Mouse (Mus musculus) cortical plate, adult 2 months (tissue): Measurements from ENCODE around the gene Gm3646. TPM values are rescaled to one million over a fixed set of nuclear protein-coding genes. Genes with fewer than 3 reads are reported as not detected.
A peak's percentile ranks its signal among the peaks of the same experiment; 100 is the strongest.

Experiments used
- H3K27ac ChIP-seq: fragments of 200-500 bp; 2 replicates; pipeline ENCODE4 v1.5.1; 2012; ENCODE audit warnings: low read length, control low read depth, inconsistent platforms; ENCODE audit not compliant: insufficient read depth
- H3K4me1 ChIP-seq: fragments of 200-500 bp; 2 replicates; pipeline ENCODE4 v1.6.1; 2011; ENCODE audit warnings: low read length; ENCODE audit not compliant: control insufficient read depth, insufficient read depth
- H3K4me3 ChIP-seq: fragments of 200-500 bp; 2 replicates; pipeline ENCODE4 v1.5.1; 2011; ENCODE audit warnings: mild to moderate bottlenecking, low read length, control low read depth; ENCODE audit not compliant: insufficient read depth
- CTCF ChIP-seq: fragments of 200-500 bp; IDR thresholded peaks from 2 replicates; pipeline ENCODE4 v1.5.1; 2011; ENCODE audit warnings: mild to moderate bottlenecking, control low read depth, low read length; ENCODE audit not compliant: insufficient read depth; ENCODE audit errors: extremely low read depth
- POLR2A ChIP-seq: fragments of 200-500 bp; IDR thresholded peaks from 2 replicates; pipeline ENCODE4 v1.6.1; 2011; ENCODE audit warnings: mild to moderate bottlenecking, low read length, control low read depth; ENCODE audit not compliant: insufficient read depth; ENCODE audit errors: extremely low read depth
- polyA plus RNA-seq: library from polyadenylated mRNA; depleted of rRNA; stranded (reverse); fragments of >200 nt; gene quantifications from 2 replicates; pipeline ENCODE4 v1.2.3, GENCODE M21; 2012; rRNA removed

Gm3646 gene
- polyA plus RNA-seq, 1 experiment: not detected

- TF ChIP-seq POLR2A: no peak
- TF ChIP-seq CTCF: peak; percentile 72
These were observed 43.7 kb downstream of the Gm3646 start for GRCm38 (mm10) chr1:39761211-39762024.

GRCm38 (mm10) chr1:39760181-39760715 is 44.9 kb downstream of the Gm3646 start:
- Histone ChIP-seq H3K4me3 (no peak overlapping the region), H3K27ac (no peak overlapping the region), H3K4me1 (0 out of 2 replicates have a peak, but pooled peaks cover 2% of the 10 kb centered on the region)
- TF ChIP-seq CTCF (no peak), POLR2A (no peak)

More at GRCm38 (mm10) chr1:39761211-39762024, 43.7 kb downstream of the Gm3646 start:
- no peak overlapping the region for H3K4me3 ChIP-seq
- H3K27ac ChIP-seq: peak overlapping the region; percentile 20; the same call in 1 of the 2 replicates
- H3K4me1 ChIP-seq: 0 out of 2 replicates have a peak, but pooled peaks cover 2% of the 10 kb centered on the region

- Histone ChIP-seq H3K4me1 (0 out of 2 replicates have a peak, but pooled peaks cover 2% of the 10 kb centered on the region), H3K27ac (no peak overlapping the region)
- no peak for TF ChIP-seq POLR2A
- no peak for TF ChIP-seq CTCF
These were observed 45.6 kb downstream of the Gm3646 start for GRCm38 (mm10) chr1:39759231-39760175.

GRCm38 (mm10) chr1:39758244-39758643 is 46.9 kb downstream of the Gm3646 start:
- TF ChIP-seq CTCF: no peak
- TF ChIP-seq POLR2A: no peak
- 0 out of 2 replicates have a peak, but pooled peaks cover 2% of the 10 kb centered on the region for H3K4me1 ChIP-seq
- H3K4me3 ChIP-seq: no peak overlapping the region
- H3K27ac ChIP-seq: no peak overlapping the region

More at GRCm38 (mm10) chr1:39759231-39760175, 45.6 kb downstream of the Gm3646 start:
- H3K4me3 ChIP-seq: no peak overlapping the region

GRCm38 (mm10) chr1:39756952-39757351 is 48.2 kb downstream of the Gm3646 start:
- H3K4me1 ChIP-seq: 0 out of 2 replicates have a peak, but pooled peaks cover 2% of the 10 kb centered on the region
- no peak overlapping the region for H3K4me3 ChIP-seq
- H3K27ac ChIP-seq: no peak overlapping the region
- no peak for TF ChIP-seq POLR2A
- no peak for TF ChIP-seq CTCF

- TF ChIP-seq CTCF (no peak), POLR2A (no peak)
- Histone ChIP-seq H3K4me1 (no peaks in the 10 kb centered on the region), H3K27ac (no peak overlapping the region), H3K4me3 (no peak overlapping the region)
These were observed 50.7 kb downstream of the Gm3646 start for GRCm38 (mm10) chr1:39754224-39754957.

Other genes with a start within 250 kb of the Gm3646 start
- gene Rnf149, start 227.9 kb downstream of the Gm3646 start, polyA plus RNA-seq: 22.4 and 23.0 TPM in 2 replicates
- 32.8 and 37.6 TPM in 2 replicates for gene Creg2, start 153.9 kb downstream of the Gm3646 start, polyA plus RNA-seq
- 0.31 and 0.53 TPM in 2 replicates for gene Rfx8, start 84.3 kb downstream of the Gm3646 start, polyA plus RNA-seq
- 111 and 112 TPM in 2 replicates for gene Map4k4, start 95.6 kb upstream of the Gm3646 start, polyA plus RNA-seq